Mouse (Mus musculus) v-Abl transformed pro-B cells (cell line): ENCODE data around the gene Necap2.

Experiments used
- in situ Hi-C, 2 experiments: fragments of 400-800 bp; cut with MboI; formaldehyde crosslinking; loops; one replicate each; pipeline ENCODE4 v1.15.1; 2025; ENCODE audit not compliant: unreplicated experiment in 2 of 2

Gene Necap2

GRCm38 (mm10) chr4:141049476-141049835 lies 28.7 kb downstream of the Necap2 start:
- in situ Hi-C loops = no loop called here

GRCm38 (mm10) chr4:141048810-141049475 lies 29.2 kb downstream of the Necap2 start:
- in situ Hi-C loops = no loop called here

GRCm38 (mm10) chr4:141044816-141045215 lies 33.3 kb downstream of the Necap2 start:
- in situ Hi-C loops = no loop called here

GRCm38 (mm10) chr4:141041117-141041516 lies 37.0 kb downstream of the Necap2 start:
- in situ Hi-C loops = no loop called here

GRCm38 (mm10) chr4:141033606-141034549 lies 44.3 kb downstream of the Necap2 start:
- in situ Hi-C loops = loop anchor here (5.0 to 10.0 kb wide), 4 partner anchors 127 to 249 kb away; partner anchors contain the start of gene Padi2 (in 2 of the 2)

GRCm38 (mm10) chr4:141031733-141032132 lies 46.4 kb downstream of the Necap2 start:
- in situ Hi-C loops = loop anchor here (5.0 to 10.0 kb wide), 4 partner anchors 124 to 247 kb away; partner anchors contain the start of gene Padi2 (in 2 of the 2)

- in situ Hi-C loops = loop anchor here (5.0 to 10.0 kb wide), 4 partner anchors 123 to 246 kb away; partner anchors contain the start of gene Padi2 (in 2 of the 2)
Observed at GRCm38 (mm10) chr4:141030541-141031206, 47.5 kb downstream of the Necap2 start.

GRCm38 (mm10) chr4:141024992-141025391 lies 53.2 kb downstream of the Necap2 start:
- in situ Hi-C loops = loop anchor here (5.0 kb wide), 1 partner anchor 58 kb away; no protein-coding TSS in a partner anchor

GRCm38 (mm10) chr4:141024052-141024451 lies 54.1 kb downstream of the Necap2 start:
- in situ Hi-C loops = loop anchor here (5.0 kb wide), 1 partner anchor 57 kb away; no protein-coding TSS in a partner anchor

- in situ Hi-C loops = loop anchor here (5.0 kb wide), 1 partner anchor 54 kb away; no protein-coding TSS in a partner anchor
Observed at GRCm38 (mm10) chr4:141021614-141021929, 56.6 kb downstream of the Necap2 start.

GRCm38 (mm10) chr4:141020811-141021613 lies 57.1 kb downstream of the Necap2 start:
- in situ Hi-C loops = loop anchor here (5.0 kb wide), 1 partner anchor 54 kb away; no protein-coding TSS in a partner anchor

- in situ Hi-C loops = loop anchor here (5.0 kb wide), 1 partner anchor 53 kb away; no protein-coding TSS in a partner anchor
Observed at GRCm38 (mm10) chr4:141020220-141020619, 57.9 kb downstream of the Necap2 start.

- in situ Hi-C loops = no loop called here
Observed at GRCm38 (mm10) chr4:141017657-141018436, 60.3 kb downstream of the Necap2 start.
